Mouse (Mus musculus): ENCODE results near the gene Txndc17. TPM values are rescaled to one million over a fixed set of nuclear protein-coding genes. Genes with fewer than 3 reads are reported as not detected.

Gene Txndc17
- polyA plus RNA-seq, 1 experiment from 2014 or later, result 197 TPM

DNA sequence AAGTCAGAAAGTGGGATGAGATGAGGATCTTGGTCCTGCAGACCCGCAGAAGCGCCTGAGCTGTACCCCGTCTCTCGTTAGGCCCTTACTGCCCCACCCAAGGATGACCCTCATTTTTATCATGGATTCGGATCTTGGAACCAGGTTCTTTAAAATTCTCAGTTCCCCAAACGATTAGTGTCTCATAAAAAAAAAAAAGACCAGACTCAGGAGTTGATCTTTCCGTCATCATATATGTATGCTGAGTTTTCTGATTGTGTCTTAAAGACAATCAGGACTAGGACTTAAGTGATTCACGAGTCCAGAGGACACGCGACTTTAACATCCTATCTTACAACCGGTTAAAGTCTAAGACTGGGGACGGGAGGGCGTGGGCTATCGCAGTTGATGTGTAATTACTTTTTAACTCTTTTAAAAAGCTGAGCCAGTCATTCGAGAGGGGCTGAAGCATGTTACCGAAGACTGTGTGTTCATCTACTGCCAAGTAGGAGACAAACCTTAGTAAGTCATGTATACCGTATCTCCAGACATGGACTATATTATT is 559 bp downstream of the Txndc17 start:
- ATAC-seq (ENCODE audit: low read depth) (no peak), DNase-seq (ENCODE audit: low spot score) (no peak)
- Histone ChIP-seq H3K4me2 (ENCODE audit: low read depth, low read length) (peak overlapping the region; percentile 86), H3K9me3 (ENCODE audit: control insufficient read depth, low read length) (no peaks in the 10 kb centered on the region), H3K27ac (replicated peaks; ENCODE audit: low read depth, low read length) (peak overlapping the region; percentile 81), H3K9ac (ENCODE audit: low read depth, low read length) (peak overlapping the region; percentile 82), H3K4me3 (ENCODE audit: low read depth, low read length) (peak overlapping the region; percentile 81), H3K27me3 (replicated peaks; ENCODE audit: control insufficient read depth, insufficient read depth, low read length) (no peaks in the 10 kb centered on the region), H3K36me3 (ENCODE audit: control insufficient read depth, insufficient read depth, low read length) (peaks cover 36% of the 10 kb centered on the region), H3K4me1 (ENCODE audit: control insufficient read depth, insufficient read depth, low read length) (peaks cover 10% of the 10 kb centered on the region)
- WGBS, result 13% methylated on average over 17 of the region's 17 CpGs

DNA sequence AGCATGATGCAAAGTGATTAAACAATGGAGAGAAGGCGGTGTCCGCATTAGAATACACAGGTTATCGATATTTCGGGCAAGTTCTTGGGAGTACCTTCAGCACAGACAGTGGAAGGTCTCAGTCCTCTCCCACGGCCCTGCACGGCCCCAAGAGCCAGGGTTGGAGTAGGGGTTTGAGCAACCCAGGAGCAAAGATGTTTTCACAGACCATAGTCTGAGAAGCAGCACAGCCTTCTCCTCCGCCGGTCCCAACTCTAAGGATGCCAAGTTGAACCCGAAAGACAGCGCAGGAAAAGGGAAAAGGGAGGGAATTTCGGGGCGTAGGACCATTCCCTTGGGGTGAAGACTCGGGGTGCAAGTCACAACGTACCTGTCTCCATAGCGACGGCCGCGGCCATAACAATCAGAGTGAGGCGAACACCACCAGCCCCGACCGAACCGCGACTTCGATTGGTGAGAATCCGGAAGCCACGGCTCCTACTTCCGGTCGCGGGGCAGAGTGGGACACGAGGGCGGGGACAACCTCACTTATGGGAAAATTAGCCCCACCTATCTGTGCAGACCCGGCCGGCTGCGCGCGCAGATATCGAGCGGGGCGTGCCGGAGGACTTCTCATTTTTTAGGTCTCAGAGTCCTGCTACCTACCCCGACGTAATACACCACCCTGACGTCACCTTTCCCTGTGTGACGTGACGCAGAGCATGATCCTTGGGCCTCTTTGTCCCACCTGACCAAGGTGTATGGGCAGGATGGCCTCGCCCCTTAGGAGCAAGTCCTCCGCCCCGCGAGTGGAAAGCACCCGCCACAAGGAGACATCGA is 7.5 kb downstream of the Txndc17 start:
- Histone ChIP-seq H3K4me2 (ENCODE audit: low read depth, low read length) (peak overlapping the region; percentile 97), H3K27me3 (replicated peaks; ENCODE audit: control insufficient read depth, insufficient read depth, low read length) (no peaks in the 10 kb centered on the region), H3K9ac (ENCODE audit: low read depth, low read length) (peak overlapping the region; percentile 69), H3K9me3 (ENCODE audit: control insufficient read depth, low read length) (no peaks in the 10 kb centered on the region), H3K4me1 (ENCODE audit: control insufficient read depth, insufficient read depth, low read length) (peaks cover 11% of the 10 kb centered on the region), H3K4me3 (ENCODE audit: low read depth, low read length) (peak overlapping the region; percentile 69), H3K36me3 (ENCODE audit: control insufficient read depth, insufficient read depth, low read length) (peaks cover 33% of the 10 kb centered on the region), H3K27ac (replicated peaks; ENCODE audit: low read depth, low read length) (peak overlapping the region; percentile 78)
- WGBS, result under 1% methylated on average over 51 of the region's 51 CpGs
- peak; percentile 98 for DNase-seq (ENCODE audit: low spot score)
- peak; percentile 97 for ATAC-seq (ENCODE audit: low read depth)

- peaks cover 11% of the 10 kb centered on the region for H3K4me1 ChIP-seq (ENCODE audit: control insufficient read depth, insufficient read depth, low read length)
- peak; percentile 83 for DNase-seq (ENCODE audit: low spot score)
- 2% methylated on average over 27 of the region's 29 CpGs for WGBS
- no peaks in the 10 kb centered on the region for H3K27me3 ChIP-seq (replicated peaks; ENCODE audit: control insufficient read depth, insufficient read depth, low read length)
- H3K27ac ChIP-seq (replicated peaks; ENCODE audit: low read depth, low read length), result peak within 1 kb of the TSS; percentile 78
- H3K4me3 ChIP-seq (ENCODE audit: low read depth, low read length), result peak within 1 kb of the TSS; percentile 69
- no peaks in the 10 kb centered on the region for H3K9me3 ChIP-seq (ENCODE audit: control insufficient read depth, low read length)
- peak within 1 kb of the TSS; percentile 97 for H3K4me2 ChIP-seq (ENCODE audit: low read depth, low read length)
- peak within 1 kb of the TSS; percentile 69 for H3K9ac ChIP-seq (ENCODE audit: low read depth, low read length)
- peaks cover 27% of the 10 kb centered on the region for H3K36me3 ChIP-seq (ENCODE audit: control insufficient read depth, insufficient read depth, low read length)
- ATAC-seq (ENCODE audit: low read depth), result peak; percentile 60
Measured at GRCm38 (mm10) chr11:72215410-72215797, 8.1 kb downstream of the Txndc17 start, which contains the start of gene Med31. Gene Med31 (minus strand): TSS chr11:72215592.

DNA sequence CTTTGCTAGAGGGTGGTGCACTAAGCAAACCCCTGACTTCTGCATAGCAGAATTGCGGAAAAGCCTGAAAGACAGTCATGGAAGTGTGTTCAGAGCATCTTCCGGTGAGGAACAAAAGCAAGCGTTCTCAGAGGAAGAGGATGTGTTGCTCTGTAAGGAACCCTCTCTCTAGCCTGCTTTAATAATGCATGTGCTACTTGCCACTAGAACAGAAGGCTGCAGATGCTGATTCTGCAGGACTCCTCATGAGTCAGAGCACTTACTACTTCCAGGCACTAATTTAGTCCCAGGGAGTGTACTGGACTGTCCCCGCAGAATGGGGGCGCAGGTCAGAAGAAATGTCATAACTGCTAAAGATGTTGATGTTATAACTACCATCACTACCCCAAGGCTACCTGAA is 9.8 kb downstream of the Txndc17 start:
- WGBS, result 91% methylated on average over 5 of the region's 5 CpGs
- no peak overlapping the region for H3K4me2 ChIP-seq (ENCODE audit: low read depth, low read length)
- H3K27ac ChIP-seq (replicated peaks; ENCODE audit: low read depth, low read length), result no peak overlapping the region
- H3K4me1 ChIP-seq (ENCODE audit: control insufficient read depth, insufficient read depth, low read length), result peaks cover 11% of the 10 kb centered on the region
- no peak overlapping the region; the same call in 1 of the 2 replicates for H3K9ac ChIP-seq (ENCODE audit: low read depth, low read length)
- ATAC-seq (ENCODE audit: low read depth) (no peak), DNase-seq (ENCODE audit: low spot score) (no peak)
- no peaks in the 10 kb centered on the region for H3K27me3 ChIP-seq (replicated peaks; ENCODE audit: control insufficient read depth, insufficient read depth, low read length)
- no peaks in the 10 kb centered on the region for H3K9me3 ChIP-seq (ENCODE audit: control insufficient read depth, low read length)
- no peak overlapping the region for H3K4me3 ChIP-seq (ENCODE audit: low read depth, low read length)
- peaks cover 10% of the 10 kb centered on the region; the same call in 1 of the 2 replicates for H3K36me3 ChIP-seq (ENCODE audit: control insufficient read depth, insufficient read depth, low read length)

- 18% methylated on average over 6 of the region's 6 CpGs for WGBS
- no peaks in the 10 kb centered on the region for H3K27me3 ChIP-seq (replicated peaks; ENCODE audit: control insufficient read depth, insufficient read depth, low read length)
- H3K4me2 ChIP-seq (ENCODE audit: low read depth, low read length), result no peak overlapping the region
- H3K36me3 ChIP-seq (ENCODE audit: control insufficient read depth, insufficient read depth, low read length), result no peaks in the 10 kb centered on the region
- no peak overlapping the region for H3K27ac ChIP-seq (replicated peaks; ENCODE audit: low read depth, low read length)
- no peak overlapping the region for H3K4me3 ChIP-seq (ENCODE audit: low read depth, low read length)
- no peak overlapping the region for H3K9ac ChIP-seq (ENCODE audit: low read depth, low read length)
- no peaks in the 10 kb centered on the region for H3K9me3 ChIP-seq (ENCODE audit: control insufficient read depth, low read length)
- ATAC-seq (ENCODE audit: low read depth) (peak; percentile 35; the same call in 1 of the 2 replicates), DNase-seq (ENCODE audit: low spot score) (peak; percentile 84)
- no peaks in the 10 kb centered on the region; the same call in 1 of the 2 replicates for H3K4me1 ChIP-seq (ENCODE audit: control insufficient read depth, insufficient read depth, low read length)
Measured at GRCm38 (mm10) chr11:72221278-72221677, 13.9 kb downstream of the Txndc17 start.

DNA sequence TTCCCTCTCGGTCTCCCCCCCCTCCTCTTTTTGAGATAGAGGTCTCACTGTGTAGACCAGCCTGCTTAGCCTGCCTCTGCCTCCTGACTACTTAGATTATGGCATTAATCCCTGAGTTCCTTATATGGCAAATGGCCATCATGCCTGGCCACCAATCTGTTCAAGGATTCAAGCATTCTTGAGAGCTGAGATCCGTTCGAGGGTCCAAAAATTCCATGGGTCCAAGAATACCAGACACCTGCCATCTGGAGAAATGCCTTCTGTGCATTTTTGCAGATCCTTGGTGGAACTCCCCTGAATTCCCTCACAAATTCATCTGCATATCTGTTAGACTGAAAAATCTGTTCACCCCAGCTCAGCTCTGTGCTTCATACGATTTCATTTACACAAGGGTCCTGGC is 16.1 kb downstream of the Txndc17 start:
- DNase-seq (ENCODE audit: low spot score), result no peak
- Histone ChIP-seq H3K4me1 (ENCODE audit: control insufficient read depth, insufficient read depth, low read length) (no peaks in the 10 kb centered on the region; the same call in 1 of the 2 replicates), H3K9me3 (ENCODE audit: control insufficient read depth, low read length) (no peaks in the 10 kb centered on the region), H3K36me3 (ENCODE audit: control insufficient read depth, insufficient read depth, low read length) (no peaks in the 10 kb centered on the region), H3K9ac (ENCODE audit: low read depth, low read length) (no peak overlapping the region), H3K27ac (replicated peaks; ENCODE audit: low read depth, low read length) (no peak overlapping the region), H3K27me3 (replicated peaks; ENCODE audit: control insufficient read depth, insufficient read depth, low read length) (no peaks in the 10 kb centered on the region), H3K4me2 (ENCODE audit: low read depth, low read length) (no peak overlapping the region), H3K4me3 (ENCODE audit: low read depth, low read length) (no peak overlapping the region)
- 75% methylated on average over 4 of the region's 4 CpGs for WGBS
- ATAC-seq (ENCODE audit: low read depth), result no peak

DNA sequence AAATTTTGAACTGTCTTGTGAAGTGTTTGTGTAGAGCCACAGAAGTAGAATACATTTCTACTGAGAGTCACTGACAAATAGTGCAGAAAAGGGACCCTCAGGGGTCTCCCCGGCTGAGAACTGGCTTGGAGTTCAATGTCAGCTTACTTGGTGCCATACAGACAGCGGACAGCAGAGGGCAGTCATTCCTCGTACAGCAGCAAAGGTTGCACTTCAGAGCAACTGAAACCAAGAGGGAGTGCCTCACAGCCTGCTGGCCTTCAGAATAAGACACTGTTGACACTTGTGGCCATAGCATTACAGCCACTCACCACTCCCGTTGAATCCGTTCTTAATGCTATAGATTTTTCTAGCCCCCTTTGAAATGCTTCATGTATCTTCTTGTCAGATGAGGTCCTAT is 17.5 kb downstream of the Txndc17 start:
- Histone ChIP-seq H3K9ac (ENCODE audit: low read depth, low read length) (no peak overlapping the region), H3K9me3 (ENCODE audit: control insufficient read depth, low read length) (no peaks in the 10 kb centered on the region), H3K27ac (replicated peaks; ENCODE audit: low read depth, low read length) (no peak overlapping the region), H3K36me3 (ENCODE audit: control insufficient read depth, insufficient read depth, low read length) (no peaks in the 10 kb centered on the region), H3K4me3 (ENCODE audit: low read depth, low read length) (no peak overlapping the region), H3K4me1 (ENCODE audit: control insufficient read depth, insufficient read depth, low read length) (no peaks in the 10 kb centered on the region; the same call in 1 of the 2 replicates), H3K4me2 (ENCODE audit: low read depth, low read length) (no peak overlapping the region), H3K27me3 (replicated peaks; ENCODE audit: control insufficient read depth, insufficient read depth, low read length) (no peaks in the 10 kb centered on the region)
- WGBS, result 13% methylated on average over 5 of the region's 5 CpGs
- ATAC-seq (ENCODE audit: low read depth), result no peak; the same call in 1 of the 2 replicates
- peak; percentile 75 for DNase-seq (ENCODE audit: low spot score)

GRCm38 (mm10) chr11:72226020-72226791 is 18.9 kb downstream of the Txndc17 start:
- no peaks in the 10 kb centered on the region for H3K27me3 ChIP-seq (replicated peaks; ENCODE audit: control insufficient read depth, insufficient read depth, low read length)
- H3K4me3 ChIP-seq (ENCODE audit: low read depth, low read length), result no peak overlapping the region
- ATAC-seq (ENCODE audit: low read depth) (no peak), DNase-seq (ENCODE audit: low spot score) (no peak)
- no peaks in the 10 kb centered on the region for H3K36me3 ChIP-seq (ENCODE audit: control insufficient read depth, insufficient read depth, low read length)
- 41% methylated on average over 10 of the region's 10 CpGs for WGBS
- H3K9me3 ChIP-seq (ENCODE audit: control insufficient read depth, low read length), result no peaks in the 10 kb centered on the region
- no peak overlapping the region for H3K4me2 ChIP-seq (ENCODE audit: low read depth, low read length)
- no peaks in the 10 kb centered on the region; the same call in 1 of the 2 replicates for H3K4me1 ChIP-seq (ENCODE audit: control insufficient read depth, insufficient read depth, low read length)
- no peak overlapping the region for H3K9ac ChIP-seq (ENCODE audit: low read depth, low read length)
- no peak overlapping the region for H3K27ac ChIP-seq (replicated peaks; ENCODE audit: low read depth, low read length)
